Mouse (Mus musculus) hematopoietic stem cell, adult 5-6 weeks (primary cell): ENCODE measurements around the gene Gm14137. TPM values are rescaled to one million over a fixed set of nuclear protein-coding genes. Genes with fewer than 3 reads are reported as not detected.

Experiments used
- ATAC-seq, 2 experiments: fragments of 125-278 bp in 1 of 2; replicated peaks in 1 of 2; 2 replicates each; pipeline ENCODE4 v1.8.0; 2016 to 2017; ENCODE audit warnings: inconsistent platforms in 2 of 2, mild to moderate bottlenecking in 2 of 2, moderate number of reproducible peaks in 2 of 2, low read depth in 1 of 2, moderate TSS enrichment in 1 of 2; ENCODE audit not compliant: low FRiP score in 2 of 2, poor library complexity in 2 of 2, severe bottlenecking in 2 of 2, insufficient read depth in 1 of 2, low TSS enrichment in 1 of 2
- total RNA-seq: library from RNA; stranded (forward); fragments of 172-1452, 232-1000 nt; gene quantifications from 2 replicates; pipeline ENCODE4 v1.2.3, GENCODE M21; 2017

Gm14137 gene
- total RNA-seq, 1 experiment from 2014 or later: not detected

GRCm38 (mm10) chr2:119166901-119167865, 7.1 kb upstream of the Gm14137 start, which contains the start of gene Gchfr:
Gchfr (plus strand) TSS chr2:119167773.
- ATAC-seq: peak; percentile 46 to 68

GRCm38 (mm10) chr2:119167866-119168256, 6.4 kb upstream of the Gm14137 start:
- peak in 1 of 2 experiments; percentile 14; a peak in 1 of 4 replicates for ATAC-seq

- ATAC-seq: no peak
Measured at GRCm38 (mm10) chr2:119170282-119170681, 4.0 kb upstream of the Gm14137 start.

GRCm38 (mm10) chr2:119171574-119171973, 2.7 kb upstream of the Gm14137 start:
- no peak for ATAC-seq

- no peak for ATAC-seq
Measured at GRCm38 (mm10) chr2:119172446-119172845, 1.9 kb upstream of the Gm14137 start.

DNA sequence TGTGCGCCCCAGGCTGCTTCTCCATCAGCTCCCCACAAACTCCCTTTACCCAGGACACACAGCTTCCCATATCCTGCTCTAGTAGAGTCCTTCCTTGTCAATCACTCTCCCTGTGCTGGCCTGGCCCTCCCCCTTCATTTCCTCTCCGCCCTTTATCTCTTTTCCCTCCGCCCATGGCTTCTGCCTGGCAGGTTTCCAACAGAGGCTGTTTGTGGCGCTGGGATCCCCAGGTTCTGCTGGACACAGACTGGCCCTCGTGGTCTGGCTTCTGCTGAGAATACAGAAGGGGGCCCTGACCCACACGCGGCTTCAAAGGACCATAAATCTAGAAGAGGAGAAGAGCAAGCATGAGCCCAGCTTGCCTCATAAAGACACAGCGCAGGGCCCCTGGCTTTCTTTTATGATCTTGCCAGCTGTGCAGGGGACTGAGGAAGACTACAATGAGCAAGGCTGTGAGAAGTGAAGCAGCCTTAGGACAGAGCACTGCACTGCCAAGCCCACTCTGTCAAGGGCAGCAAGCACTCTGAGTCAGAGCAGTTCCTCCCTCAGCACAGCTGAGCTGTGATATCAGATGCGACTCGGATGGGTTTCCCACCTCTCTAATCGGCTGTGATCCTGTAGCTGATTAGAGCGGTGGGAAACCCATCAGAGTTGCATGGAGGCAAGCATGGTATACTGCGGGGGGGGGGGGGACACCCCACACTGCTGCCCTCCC, 1.3 kb upstream of the Gm14137 start:
- no peak for ATAC-seq

DNA sequence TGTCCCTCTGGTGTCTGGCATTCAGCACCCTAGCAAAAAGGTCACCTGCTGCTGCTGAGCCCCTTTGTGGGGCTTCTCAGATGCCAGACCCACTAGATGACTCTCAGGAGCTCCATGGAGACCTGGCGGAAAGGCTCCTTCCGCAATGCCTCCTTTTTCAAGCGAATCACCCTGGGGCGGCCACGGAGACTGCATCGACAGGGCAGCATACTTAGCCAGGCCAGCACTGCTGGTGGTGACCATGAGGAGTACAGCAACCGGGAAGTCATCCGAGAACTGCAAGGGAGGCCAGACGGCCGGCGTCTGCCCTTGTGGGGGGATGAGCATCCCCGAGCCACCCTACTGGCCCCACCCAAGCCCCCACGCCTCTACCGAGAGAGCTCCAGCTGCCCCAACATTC, 557 bp downstream of the Gm14137 start:
- no peak for ATAC-seq

- no peak for ATAC-seq
Measured at GRCm38 (mm10) chr2:119175614-119176013, 1.3 kb downstream of the Gm14137 start.

- no peak for ATAC-seq
Measured at GRCm38 (mm10) chr2:119176761-119177160, 2.5 kb downstream of the Gm14137 start.

DNA sequence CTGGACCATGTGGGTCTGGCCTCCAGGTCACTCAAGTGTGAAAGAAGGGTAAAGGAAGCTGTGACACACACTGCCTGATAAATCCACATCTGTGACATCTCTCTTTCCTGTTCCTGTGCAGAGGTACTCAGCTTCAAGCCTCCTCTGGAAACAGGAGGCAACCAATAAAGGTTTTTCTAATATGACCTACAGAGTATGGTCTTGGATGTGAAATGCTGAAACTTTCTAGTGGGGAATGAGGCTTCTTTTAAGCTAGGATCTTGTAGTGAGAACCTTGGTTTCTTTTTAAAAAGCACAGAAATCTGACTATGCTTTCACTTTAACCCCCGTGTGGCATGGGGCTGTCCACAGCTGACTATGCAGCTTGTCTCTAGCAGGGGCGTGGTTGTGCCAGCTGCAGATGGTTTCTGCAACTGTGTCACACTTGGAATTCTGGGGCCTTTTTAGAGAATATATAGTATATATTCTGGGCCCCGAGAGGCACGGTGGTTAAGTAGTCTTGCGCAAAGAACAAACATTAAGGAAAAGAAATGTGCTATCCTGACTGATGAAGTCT, 3.2 kb downstream of the Gm14137 start:
- ATAC-seq: no peak

- ATAC-seq: no peak
Measured at GRCm38 (mm10) chr2:119182914-119183313, 8.6 kb downstream of the Gm14137 start.

GRCm38 (mm10) chr2:119189029-119189710, 14.9 kb downstream of the Gm14137 start:
- peak; percentile 86 to 98 for ATAC-seq

- no peak for ATAC-seq
Measured at GRCm38 (mm10) chr2:119190969-119191368, 16.7 kb downstream of the Gm14137 start.

DNA sequence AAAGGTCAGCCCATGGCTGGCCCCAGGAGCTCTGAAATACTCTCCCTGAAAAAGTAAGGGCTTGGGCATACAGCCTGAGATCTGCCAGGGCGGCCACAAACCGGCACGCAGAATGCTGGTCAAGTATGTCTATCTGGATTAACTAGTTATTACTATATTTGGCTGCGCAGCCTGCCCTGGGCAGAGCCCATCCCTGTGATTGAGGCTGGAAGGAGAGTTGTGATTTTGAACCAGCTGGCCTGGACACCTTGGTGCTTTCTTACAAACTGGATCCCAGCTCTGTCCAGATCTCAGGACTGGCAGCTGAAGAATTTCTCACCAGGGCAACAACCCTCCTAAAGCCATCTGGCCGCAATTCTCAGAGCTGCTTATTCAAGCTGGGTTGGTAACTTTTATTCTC, 19.8 kb downstream of the Gm14137 start:
- no peak for ATAC-seq

GRCm38 (mm10) chr2:119196316-119197108, 22.2 kb downstream of the Gm14137 start:
- no peak for ATAC-seq

DNA sequence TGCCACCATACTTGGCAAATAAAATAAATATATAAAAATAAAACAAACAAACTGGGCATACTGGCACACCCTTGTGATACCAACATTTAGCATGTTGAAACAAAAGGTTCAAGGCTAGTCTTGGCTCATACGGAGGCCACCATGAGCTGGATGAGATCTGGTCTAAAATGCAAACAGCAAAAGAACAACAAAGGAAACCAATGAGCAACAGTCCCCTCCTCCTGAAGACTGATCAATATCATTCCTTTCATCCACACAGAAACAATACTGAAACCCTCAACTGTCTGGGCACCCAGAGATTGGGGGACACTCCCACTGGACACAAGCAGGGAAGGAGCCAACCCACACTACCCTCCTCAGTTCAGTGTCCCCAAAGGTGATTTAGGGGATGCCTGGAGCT, 23.2 kb downstream of the Gm14137 start:
- no peak for ATAC-seq

DNA sequence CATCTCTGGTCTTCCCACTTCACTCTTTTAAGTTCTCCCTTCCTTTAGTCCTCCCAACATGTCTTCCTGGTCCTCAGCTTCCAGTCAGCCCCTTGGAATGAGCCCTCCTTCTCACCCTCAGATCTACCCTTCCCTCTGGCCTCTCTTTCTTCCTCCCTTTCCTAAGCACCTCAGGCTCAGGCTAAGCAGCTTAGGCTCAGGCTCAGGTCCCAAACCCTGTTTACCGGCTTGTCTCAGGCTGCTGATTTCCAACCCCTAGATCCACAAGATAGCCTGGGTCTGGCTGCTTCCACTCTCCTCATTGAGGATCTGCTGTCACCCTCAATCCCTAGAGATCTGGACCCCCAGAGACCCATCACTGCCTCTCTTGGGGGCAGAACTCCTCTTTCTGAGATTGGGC, 23.7 kb downstream of the Gm14137 start:
- no peak for ATAC-seq
